Mouse (Mus musculus): ENCODE results near the gene Soat1.

GRCm38 (mm10) chr1:156473961-156474503 is at the start of gene Soat1:
- no peak for TF ChIP-seq CTCF (conservative IDR thresholded peaks at IDR 0.05; ENCODE audit: insufficient read depth, insufficient read length, low read depth, low read length)
- no peak for TF ChIP-seq POLR2A (IDR thresholded peaks at IDR 0.05; ENCODE audit: low read depth, low read length)
